Mouse (Mus musculus) hindbrain, embryonic 11.5 days (tissue): ENCODE measurements around the gene Tcp10a. TPM values are rescaled to one million over a fixed set of nuclear protein-coding genes. Genes with fewer than 3 reads are reported as not detected.
"Not testable (repeated sequence)": the region's sequence is repeated elsewhere in the genome, so short reads cannot be mapped to it uniquely, and the experiment has no call there.

Experiments used
- ATAC-seq: fragments of 200-750 bp; cut with Nextera tagmentation; 2 replicates; pipeline ENCODE4 v1.8.0; 2017; ENCODE audit warnings: mild to moderate bottlenecking, moderate TSS enrichment, moderate library complexity; ENCODE audit not compliant: low FRiP score
- DNase-seq: peaks from one replicate; pipeline ENCODE4 v3.0.0-alpha.2; 2015; ENCODE audit warnings: low spot score
- H3K27ac ChIP-seq: fragments of 300-500 bp; sonication (generic); 2 replicates; pipeline ENCODE4 v1.5.1; 2014; ENCODE audit warnings: mild to moderate bottlenecking, low read depth, low read length
- H3K27me3 ChIP-seq: fragments of 300-500 bp; sonication (generic); 2 replicates; pipeline ENCODE4 v1.6.1; 2014; ENCODE audit warnings: mild to moderate bottlenecking, low read length, moderate library complexity, mixed read lengths; ENCODE audit not compliant: control insufficient read depth, insufficient read depth
- H3K36me3 ChIP-seq: fragments of 300-500 bp; sonication (generic); 2 replicates; pipeline ENCODE4 v1.6.1; 2014; ENCODE audit warnings: mild to moderate bottlenecking, low read length, moderate library complexity, mixed read lengths; ENCODE audit not compliant: control insufficient read depth, insufficient read depth
- H3K4me1 ChIP-seq: fragments of 300-500 bp; sonication (generic); replicated peaks from 2 replicates; pipeline ENCODE4 v1.6.1; 2014; ENCODE audit warnings: low read length, mixed read lengths; ENCODE audit not compliant: control insufficient read depth, insufficient read depth
- H3K4me2 ChIP-seq: fragments of 300-500 bp; sonication (generic); replicated peaks from 2 replicates; pipeline ENCODE4 v1.6.1; 2014; ENCODE audit warnings: mild to moderate bottlenecking, low read depth, low read length
- H3K4me3 ChIP-seq: fragments of 300-500 bp; sonication (generic); 2 replicates; pipeline ENCODE4 v1.5.1; 2014; ENCODE audit warnings: low read depth, low read length
- H3K9ac ChIP-seq: fragments of 300-500 bp; sonication (generic); 2 replicates; pipeline ENCODE4 v1.6.1; 2014; ENCODE audit warnings: low read depth, low read length
- H3K9me3 ChIP-seq: fragments of 300-500 bp; sonication (generic); 2 replicates; pipeline ENCODE4 v1.6.1; 2016; ENCODE audit warnings: low read length; ENCODE audit not compliant: control insufficient read depth
- WGBS: fragments of 180-500 bp; shearing (Covaris S2); extraction: QIAGEN DNeasy Blood & Tissue Kit; methylation state at CpG from one replicate; pipeline ENCODE4 v1.1.7; 2014; 5-methylcytosine and 5-hydroxymethylcytosine counted together
- polyA plus RNA-seq: library from polyadenylated mRNA; unstranded; fragments of >200 nt; fragmentation: Nextera tagmentation; extraction: Ambion mirVana; gene quantifications from 2 replicates; pipeline ENCODE4 v1.2.1, GENCODE M21; 2014

Tcp10a gene
- polyA plus RNA-seq = not detected in 2 replicates

DNA sequence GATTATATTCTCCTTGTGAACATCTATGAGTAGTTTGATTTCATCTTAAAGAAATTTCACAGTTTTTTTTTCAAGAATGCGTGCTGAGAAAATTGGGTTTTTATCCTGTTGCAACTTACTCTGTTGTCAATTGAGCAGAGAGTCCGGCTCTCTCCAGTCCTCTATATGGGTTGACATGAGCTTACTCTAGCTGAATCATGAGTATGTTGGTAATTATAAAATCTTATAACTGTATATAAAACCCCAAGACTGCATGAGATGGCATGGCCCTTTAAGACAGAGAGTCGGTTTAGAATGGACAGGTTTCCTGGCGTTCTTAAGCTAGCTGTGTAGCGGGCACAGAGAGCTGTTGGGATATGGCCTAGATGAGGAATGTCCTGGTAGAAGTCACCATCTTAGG, at the start of gene Tcp10a:
TSS of gene Tcp10a (plus strand) at position 301 of the 400 bp plus-strand sequence.
- not testable (repeated sequence) for H3K4me1 ChIP-seq, DNase-seq, H3K36me3 ChIP-seq, H3K4me2 ChIP-seq, H3K9me3 ChIP-seq, ATAC-seq, H3K27ac ChIP-seq, H3K4me3 ChIP-seq, H3K27me3 ChIP-seq, H3K9ac ChIP-seq
- 93% methylated on average over 3 of the region's 5 CpGs for WGBS

DNA sequence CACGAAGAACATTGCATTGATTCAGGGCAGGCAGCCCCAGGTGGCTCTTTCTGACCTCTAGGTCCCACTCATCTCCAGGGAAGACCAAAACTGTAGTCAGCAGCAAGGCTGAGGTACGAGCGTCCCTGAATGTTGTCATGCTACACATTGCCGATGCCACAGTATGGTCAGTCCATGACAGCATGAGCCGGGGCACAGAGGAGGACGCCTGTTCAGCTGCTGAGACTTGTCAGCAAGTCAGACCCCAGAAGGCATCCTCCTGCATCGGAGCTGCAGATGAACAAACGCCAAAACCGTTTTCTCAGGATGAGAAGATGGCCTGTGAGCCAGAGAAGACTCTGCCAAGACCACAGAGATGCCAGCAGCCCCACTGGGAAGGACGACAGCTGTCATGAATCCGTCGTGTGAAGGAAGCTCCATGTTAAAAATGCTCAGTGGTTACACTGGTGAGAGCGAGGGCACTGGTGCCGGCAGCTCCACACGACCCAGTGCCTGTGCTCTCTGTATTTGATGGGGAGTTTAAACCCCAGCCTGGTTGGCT, 45.7 kb upstream of the Tcp10a start:
- no peak for ATAC-seq
- Histone ChIP-seq H3K9me3 (no peaks in the 10 kb centered on the region), H3K36me3 (no peaks in the 10 kb centered on the region; the same call in 1 of the 2 replicates), H3K27ac (no peak overlapping the region), H3K4me1 (no peaks in the 10 kb centered on the region), H3K9ac (no peak overlapping the region), H3K27me3 (no peaks in the 10 kb centered on the region), H3K4me2 (no peak overlapping the region), H3K4me3 (no peak overlapping the region)
- WGBS = 95% methylated on average over 15 of the region's 15 CpGs
- no peak for DNase-seq

DNA sequence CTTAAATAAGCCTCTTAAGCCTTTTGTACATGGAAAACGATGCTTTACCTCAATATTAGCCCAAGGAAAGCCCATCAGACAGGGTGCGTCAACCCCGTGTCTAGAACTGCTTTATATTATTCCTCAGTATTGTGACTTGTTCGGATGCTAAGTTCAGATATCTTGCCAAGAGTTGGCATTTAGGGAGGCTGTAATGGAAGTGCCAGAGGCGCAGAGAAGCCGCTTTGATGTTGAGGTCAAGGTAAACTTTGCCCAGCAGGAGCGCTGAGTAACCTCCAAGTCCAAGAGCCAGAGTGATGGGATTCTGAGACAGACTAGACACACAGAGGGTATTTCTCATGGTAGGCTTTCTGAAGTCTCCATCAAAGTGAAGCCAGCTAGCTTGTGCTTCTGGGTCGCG, 45.2 kb upstream of the Tcp10a start:
- 95% methylated on average over 9 of the region's 9 CpGs for WGBS
- ATAC-seq (no peak), DNase-seq (no peak)
- Histone ChIP-seq H3K4me1 (no peaks in the 10 kb centered on the region), H3K9me3 (no peaks in the 10 kb centered on the region), H3K4me3 (no peak overlapping the region), H3K27ac (no peak overlapping the region), H3K9ac (no peak overlapping the region), H3K36me3 (no peaks in the 10 kb centered on the region; the same call in 1 of the 2 replicates), H3K27me3 (no peaks in the 10 kb centered on the region), H3K4me2 (no peak overlapping the region)

DNA sequence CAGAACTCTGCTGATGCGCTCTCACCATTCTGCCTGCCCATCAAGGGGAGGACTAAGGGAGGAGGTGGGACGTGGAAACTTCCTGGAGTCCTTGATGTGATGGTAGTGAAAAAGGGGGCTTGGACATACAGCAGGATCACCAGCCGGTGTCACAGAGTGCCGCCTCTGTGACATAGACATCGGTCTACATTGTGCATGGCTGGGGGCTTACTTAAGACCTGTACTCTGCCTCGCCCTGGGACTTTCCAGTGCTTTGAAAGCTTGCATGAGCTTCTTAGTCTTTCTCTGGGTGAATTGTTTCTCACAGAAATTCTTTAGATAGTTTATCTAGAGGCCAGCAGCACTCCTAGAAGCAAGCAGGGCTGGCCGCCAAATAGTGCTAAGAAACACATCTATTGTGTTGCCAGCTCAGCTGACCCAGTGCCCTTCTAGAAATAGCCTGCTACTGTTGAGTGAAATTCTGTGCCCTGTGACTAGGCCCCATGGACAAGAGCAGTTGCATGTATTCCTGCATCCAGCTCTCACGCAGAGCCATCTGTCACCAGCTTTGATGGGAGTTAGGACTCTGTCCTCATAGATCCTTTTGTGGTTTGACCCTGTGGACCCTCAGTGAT, 40.0 kb upstream of the Tcp10a start:
- Histone ChIP-seq H3K9ac (no peak overlapping the region), H3K4me3 (no peak overlapping the region), H3K27ac (no peak overlapping the region), H3K36me3 (no peaks in the 10 kb centered on the region; the same call in 1 of the 2 replicates), H3K4me1 (no peaks in the 10 kb centered on the region), H3K9me3 (no peaks in the 10 kb centered on the region), H3K27me3 (no peaks in the 10 kb centered on the region), H3K4me2 (no peak overlapping the region)
- WGBS = 76% methylated on average over 8 of the region's 8 CpGs
- DNase-seq (no peak), ATAC-seq (no peak)

DNA sequence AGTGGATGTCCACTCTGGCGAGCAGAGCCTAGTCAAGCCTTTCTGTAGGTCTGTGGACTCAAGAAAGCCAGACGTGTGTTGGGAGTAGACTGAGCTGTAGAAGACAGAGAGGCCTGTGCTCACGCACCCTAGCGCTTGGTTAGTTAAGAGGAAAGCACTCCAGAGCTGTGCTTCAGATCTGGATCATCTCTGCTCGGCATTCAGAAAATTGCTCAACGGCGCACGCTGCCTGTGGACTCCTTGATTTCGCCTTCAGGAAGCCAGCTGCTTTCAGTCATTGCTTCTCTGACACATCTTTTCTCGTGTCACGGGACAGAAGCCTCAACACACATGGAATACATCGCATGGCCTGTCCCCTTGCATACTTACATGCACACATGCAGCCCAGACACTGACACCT, 39.2 kb upstream of the Tcp10a start:
- WGBS = 86% methylated on average over 12 of the region's 12 CpGs
- H3K36me3 ChIP-seq = no peaks in the 10 kb centered on the region; the same call in 1 of the 2 replicates
- no peaks in the 10 kb centered on the region for H3K4me1 ChIP-seq
- H3K4me3 ChIP-seq = no peak overlapping the region
- H3K4me2 ChIP-seq = no peak overlapping the region
- ATAC-seq = no peak
- no peaks in the 10 kb centered on the region for H3K27me3 ChIP-seq
- no peak for DNase-seq
- no peak overlapping the region for H3K27ac ChIP-seq
- H3K9ac ChIP-seq = no peak overlapping the region
- H3K9me3 ChIP-seq = no peaks in the 10 kb centered on the region

DNA sequence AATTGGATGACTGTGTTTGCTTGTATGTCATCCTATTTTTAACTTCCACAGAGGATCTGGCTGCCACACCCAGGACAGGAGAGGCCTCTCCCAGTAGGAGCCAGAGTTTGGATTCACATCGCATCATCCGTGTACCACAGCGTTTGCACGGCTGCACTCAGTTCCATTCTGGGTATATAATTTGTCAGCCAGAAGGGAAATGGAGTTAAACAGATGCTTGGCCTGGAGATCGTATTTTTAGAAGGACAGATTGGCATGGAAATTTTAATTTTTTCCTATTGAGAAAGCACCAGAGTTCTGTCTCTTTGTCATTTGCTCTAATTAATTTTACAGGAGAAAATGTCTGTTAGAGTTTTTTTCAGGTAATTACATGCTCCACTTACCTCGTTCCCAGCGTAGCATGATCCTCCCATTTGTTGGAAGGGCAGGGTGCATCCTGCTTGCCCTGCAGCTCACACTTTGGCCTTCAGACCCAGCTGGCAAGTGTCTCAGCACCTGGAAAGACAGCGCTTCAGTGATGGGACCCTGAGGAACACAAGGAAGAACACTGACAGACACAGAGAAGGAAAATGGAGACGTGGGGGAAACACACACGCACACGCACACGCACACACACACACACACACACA, 37.9 kb upstream of the Tcp10a start:
- WGBS = 86% methylated on average over 12 of the region's 12 CpGs
- H3K36me3 ChIP-seq = no peaks in the 10 kb centered on the region; the same call in 1 of the 2 replicates
- no peak overlapping the region for H3K4me2 ChIP-seq

DNA sequence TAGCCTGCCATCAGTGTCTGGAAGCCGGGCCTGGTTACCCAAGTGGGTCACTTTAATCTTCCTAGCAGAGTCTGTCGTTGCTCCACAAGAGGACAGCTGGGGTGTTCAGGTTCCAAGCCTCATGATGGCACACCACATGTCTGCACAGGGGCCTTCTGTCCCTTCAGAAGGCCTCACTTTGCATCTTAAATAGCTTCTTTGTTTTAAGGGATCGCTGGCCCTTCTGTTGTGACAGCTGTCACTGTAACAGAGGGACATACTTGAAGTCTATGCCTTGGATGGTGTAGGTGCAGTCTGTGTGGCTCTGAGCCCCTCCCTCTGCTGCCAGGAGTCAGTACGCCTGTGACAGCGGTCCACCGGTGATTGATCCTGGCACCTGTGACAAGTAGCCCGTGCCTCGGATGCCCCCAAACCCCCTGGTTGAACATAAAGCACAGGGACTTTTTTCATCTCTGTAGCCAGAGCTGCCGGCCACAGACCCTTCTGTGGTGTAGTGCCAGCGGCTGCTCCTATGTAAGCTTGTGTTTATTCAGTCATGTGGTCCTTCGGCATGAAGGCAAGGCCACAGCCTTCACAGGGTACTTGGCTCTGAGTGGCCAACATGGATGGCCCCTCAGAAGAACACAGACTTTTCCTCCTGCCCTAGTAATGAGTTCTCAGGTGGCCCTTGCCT, 32.3 kb upstream of the Tcp10a start:
- Histone ChIP-seq H3K4me3 (no peak overlapping the region), H3K9ac (no peak overlapping the region), H3K4me2 (no peak overlapping the region), H3K27me3 (no peaks in the 10 kb centered on the region), H3K9me3 (no peaks in the 10 kb centered on the region), H3K36me3 (no peaks in the 10 kb centered on the region), H3K27ac (no peak overlapping the region), H3K4me1 (no peaks in the 10 kb centered on the region)
- WGBS = 71% methylated on average over 11 of the region's 11 CpGs
- ATAC-seq (peak; percentile 45; the same call in 1 of the 2 replicates), DNase-seq (no peak)

More for the DNA sequence above, 37.9 kb upstream of the Tcp10a start:
- Histone ChIP-seq H3K27me3 (no peaks in the 10 kb centered on the region), H3K4me1 (no peaks in the 10 kb centered on the region), H3K27ac (no peak overlapping the region), H3K9me3 (no peaks in the 10 kb centered on the region), H3K9ac (no peak overlapping the region), H3K4me3 (no peak overlapping the region)
- ATAC-seq = no peak
- no peak for DNase-seq

DNA sequence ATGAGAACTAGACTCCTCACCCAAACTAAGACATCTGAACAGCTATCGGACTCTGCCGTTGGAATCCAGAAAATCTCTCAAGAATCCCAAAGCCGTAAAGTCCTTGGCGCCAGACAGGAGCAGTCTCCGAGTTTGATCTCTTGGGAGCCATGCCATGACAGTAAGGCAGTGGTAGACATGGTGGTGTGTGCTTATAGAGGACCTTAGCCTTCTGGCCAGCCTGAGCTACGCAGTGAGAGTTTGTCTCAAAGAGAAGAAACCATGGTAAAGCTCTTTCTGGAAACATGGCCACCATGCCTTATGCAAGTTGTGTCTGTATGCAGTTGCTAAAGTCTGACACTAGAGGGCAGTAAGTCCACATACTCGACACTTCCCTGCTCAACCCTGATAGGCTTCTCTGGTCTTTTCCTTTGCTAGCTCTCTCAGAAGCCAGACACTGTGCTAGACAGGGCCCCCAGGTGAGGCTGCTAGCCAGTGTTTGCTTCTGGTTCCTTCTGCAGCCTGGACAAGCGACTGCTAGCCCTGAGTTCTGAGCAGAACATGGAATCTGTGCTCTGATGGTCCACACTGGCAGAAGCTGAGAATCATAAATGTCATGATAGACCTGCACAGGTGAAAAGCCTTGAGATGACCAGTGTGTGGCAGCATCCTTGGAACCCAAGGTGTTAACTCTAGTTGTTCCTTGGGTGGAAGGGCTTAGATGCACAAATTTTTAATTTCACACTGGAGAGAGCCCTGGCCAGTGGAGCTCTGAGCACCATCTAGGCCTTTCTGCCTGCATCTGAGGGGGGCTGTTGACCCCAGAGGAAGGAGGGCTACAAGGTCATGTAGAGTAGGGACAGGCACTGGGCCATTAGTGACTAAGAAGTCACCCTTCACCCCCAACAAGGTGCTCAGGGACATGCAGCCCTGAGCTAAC, 17.9 kb upstream of the Tcp10a start:
- H3K4me2 ChIP-seq, H3K9ac ChIP-seq, DNase-seq, H3K4me3 ChIP-seq, H3K27ac ChIP-seq, H3K27me3 ChIP-seq, H3K9me3 ChIP-seq, H3K36me3 ChIP-seq, H3K4me1 ChIP-seq: not testable (repeated sequence)
- peak; percentile 75; the same call in 1 of the 2 replicates for ATAC-seq
- WGBS = 61% methylated on average over 8 of the region's 8 CpGs
